Mouse (Mus musculus): ENCODE data around the gene Prdm10. TPM values are rescaled to one million over a fixed set of nuclear protein-coding genes. Genes with fewer than 3 reads are reported as not detected.

Prdm10 gene
- 0.71 and 1.2 TPM in 2 replicates for polyA plus RNA-seq (2015; fragmentation: Nextera tagmentation; extraction: Ambion mirVana)

GRCm38 (mm10) chr9:31280366-31281010, at the start of gene Prdm10:
Prdm10 (plus strand) TSS chr9:31280538.

GRCm38 (mm10) chr9:31385947-31386354, 105.6 kb downstream of the Prdm10 start, which contains the start of gene Nfrkb:
Nfrkb (plus strand) TSS chr9:31386192.

Other genes starting within 250 kb of the Prdm10 start
- gene Zbtb44, start 249.9 kb upstream of the Prdm10 start, polyA plus RNA-seq (2015; fragmentation: Nextera tagmentation; extraction: Ambion mirVana): 5.8 and 6.9 TPM in 2 replicates
- gene St14, start 148.7 kb upstream of the Prdm10 start, polyA plus RNA-seq (2015; fragmentation: Nextera tagmentation; extraction: Ambion mirVana): 0.26 and 0.74 TPM in 2 replicates
- 121 and 167 TPM in 2 replicates for gene Aplp2, start 68.7 kb upstream of the Prdm10 start, polyA plus RNA-seq (2015; fragmentation: Nextera tagmentation; extraction: Ambion mirVana)
- gene Nfrkb, start 105.7 kb downstream of the Prdm10 start, polyA plus RNA-seq (2015; fragmentation: Nextera tagmentation; extraction: Ambion mirVana): 9.0 and 9.2 TPM in 2 replicates
- gene Tmem45b, start 183.9 kb downstream of the Prdm10 start, polyA plus RNA-seq (2015; fragmentation: Nextera tagmentation; extraction: Ambion mirVana): 1.2 TPM in 1 of 2 replicates, not detected in the other